Mouse (Mus musculus): ENCODE measurements at regions not wholly inside any gene's neighbourhood (a gene's known extent, or its start where the extent isn't known, plus 50 kb on each side); places are given as distances from the start of the nearest gene placed in this dataset.

DNA sequence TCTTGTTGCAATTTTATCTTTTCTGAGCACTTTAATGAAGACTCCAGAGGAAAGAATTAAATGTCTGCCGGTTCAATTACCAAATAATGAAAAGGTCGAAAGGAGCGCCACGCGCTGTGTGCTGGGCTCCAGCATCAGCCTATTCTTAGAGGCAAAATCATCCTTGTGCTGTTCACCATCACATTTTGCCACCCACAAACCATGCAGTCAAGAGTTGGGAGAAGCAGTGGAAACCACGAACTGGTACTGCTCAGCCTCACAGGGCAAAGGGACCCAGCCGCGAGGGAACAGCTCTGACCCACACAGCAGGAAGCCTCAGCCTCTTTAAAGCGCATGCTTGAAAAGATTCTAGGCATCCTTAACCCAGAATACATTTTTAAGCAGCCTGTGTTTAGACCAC lies 134.0 kb upstream of the Pum3 start:
- DNase-seq (ENCODE audit: low read depth) = no peak

DNA sequence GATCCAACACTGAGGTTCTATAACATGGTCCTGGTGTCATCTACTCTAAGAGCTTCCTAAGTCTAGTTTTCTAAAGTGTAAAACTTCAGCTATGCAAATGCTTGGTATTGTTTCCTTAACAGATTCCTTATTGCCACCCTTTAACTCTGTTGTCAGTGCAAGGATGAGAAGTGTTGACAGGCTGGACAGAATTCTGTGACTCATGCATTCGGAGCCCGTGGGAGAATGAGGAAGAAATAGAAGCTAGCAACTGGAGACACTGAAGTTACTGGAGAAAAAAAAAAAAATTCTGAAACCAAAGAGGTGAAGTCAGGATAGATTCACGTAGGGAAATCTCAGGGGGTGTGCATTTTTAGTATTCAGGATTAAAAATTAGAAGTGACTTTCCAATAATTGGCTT lies 128.6 kb upstream of the Pum3 start:
- peak; percentile 24 for DNase-seq (ENCODE audit: low read depth)

GRCm38 (mm10) chr19:27556697-27557096 lies 127.1 kb upstream of the Pum3 start:
- DNase-seq (ENCODE audit: low read depth) = no peak

DNA sequence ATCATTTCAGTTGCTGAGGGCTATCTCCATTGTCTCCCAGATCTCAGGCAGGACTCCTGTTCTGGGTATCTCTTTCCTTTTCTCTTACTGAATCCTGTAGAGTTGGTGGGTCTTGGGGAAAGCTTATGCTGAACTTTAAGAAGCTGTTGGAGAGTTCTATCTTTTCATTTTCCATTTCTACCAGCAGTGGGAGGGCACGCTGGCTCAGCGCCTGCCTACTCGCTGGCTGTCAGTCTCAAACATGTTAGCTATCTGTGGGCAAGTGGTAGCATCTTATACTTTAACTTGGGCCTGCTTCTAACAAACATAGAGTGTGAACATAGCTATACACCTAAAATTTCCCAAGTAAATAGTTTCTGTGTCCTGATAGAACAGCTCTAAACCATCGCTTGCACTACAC lies 125.2 kb upstream of the Pum3 start:
- no peak for DNase-seq (ENCODE audit: low read depth)

- no peak for DNase-seq (ENCODE audit: low read depth)
These were observed 123.6 kb upstream of the Pum3 start for GRCm38 (mm10) chr19:27553266-27553665.

DNA sequence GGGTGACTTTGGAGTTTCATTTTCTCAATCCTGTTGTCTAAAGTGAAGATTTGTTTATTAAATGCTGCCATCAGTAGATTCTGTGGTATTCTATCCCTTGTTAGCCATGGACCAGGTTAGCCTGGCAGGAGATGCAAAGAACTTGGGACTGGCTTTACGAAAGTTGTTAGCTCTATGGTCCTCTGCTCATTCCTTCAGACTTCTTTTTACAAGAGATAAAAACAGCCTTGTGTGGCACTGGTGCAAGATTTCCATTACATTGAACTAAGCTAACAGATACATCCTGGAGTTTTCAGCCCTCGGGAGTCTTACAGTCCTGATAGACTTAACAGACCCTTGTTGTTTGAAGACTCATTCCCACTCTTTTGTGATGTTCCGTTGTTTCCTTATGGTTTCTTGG lies 108.1 kb upstream of the Pum3 start:
- DNase-seq (ENCODE audit: low read depth) = no peak

- no peak for DNase-seq (ENCODE audit: low read depth)
These were observed 107.4 kb upstream of the Pum3 start for GRCm38 (mm10) chr19:27537066-27537465.

DNA sequence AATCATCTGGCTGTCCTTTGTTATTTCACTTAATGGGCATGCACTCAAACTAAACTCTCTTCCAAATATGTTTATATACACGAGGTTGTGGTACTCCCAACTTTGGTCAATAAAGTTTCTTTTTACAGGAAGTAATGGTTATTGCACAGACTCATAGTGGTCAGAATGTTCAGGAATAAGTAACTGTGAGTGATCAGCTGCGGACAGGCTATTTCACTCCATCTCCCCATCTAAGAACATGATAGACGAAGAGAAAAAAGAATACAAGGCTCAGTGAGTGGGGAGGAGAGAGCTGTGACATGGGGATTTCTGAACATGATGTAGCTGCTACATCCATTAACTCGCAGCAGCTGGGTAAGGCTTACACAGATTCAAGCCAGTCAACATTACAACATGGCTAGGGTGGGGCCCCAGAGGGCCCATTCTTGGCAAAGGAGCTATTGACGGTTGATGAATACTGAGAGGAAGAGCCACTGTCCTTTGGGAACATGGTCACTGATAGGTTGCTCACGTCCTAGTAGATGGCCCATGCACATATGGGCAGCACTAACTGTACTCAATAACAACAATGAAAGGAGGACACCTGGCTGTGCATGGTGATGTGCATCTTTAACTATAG lies 98.4 kb upstream of the Pum3 start:
- no peak for DNase-seq (ENCODE audit: low read depth)

- peak; percentile 24 for DNase-seq (ENCODE audit: low read depth)
These were observed 89.9 kb upstream of the Pum3 start for GRCm38 (mm10) chr19:27519326-27520061.

DNA sequence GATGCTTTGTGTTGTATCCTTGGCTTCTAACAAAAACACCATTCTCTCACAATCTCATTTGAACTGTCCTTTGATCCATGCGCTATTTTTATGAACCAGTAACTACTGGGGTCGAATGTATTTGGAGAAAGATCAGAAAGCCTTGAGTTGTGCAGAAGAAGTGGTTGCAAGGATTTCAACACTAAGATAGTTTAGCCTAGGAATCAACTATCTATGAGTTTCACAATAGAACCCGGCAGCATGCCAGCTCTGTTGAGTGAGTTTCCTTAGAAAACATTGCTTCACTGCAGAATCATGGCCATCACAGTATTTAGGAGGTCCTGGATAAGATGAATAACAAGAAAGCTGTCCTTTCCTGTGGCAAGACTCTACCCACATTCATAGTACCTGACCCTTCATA lies 84.6 kb upstream of the Pum3 start:
- DNase-seq (ENCODE audit: low read depth) = peak; percentile 38

DNA sequence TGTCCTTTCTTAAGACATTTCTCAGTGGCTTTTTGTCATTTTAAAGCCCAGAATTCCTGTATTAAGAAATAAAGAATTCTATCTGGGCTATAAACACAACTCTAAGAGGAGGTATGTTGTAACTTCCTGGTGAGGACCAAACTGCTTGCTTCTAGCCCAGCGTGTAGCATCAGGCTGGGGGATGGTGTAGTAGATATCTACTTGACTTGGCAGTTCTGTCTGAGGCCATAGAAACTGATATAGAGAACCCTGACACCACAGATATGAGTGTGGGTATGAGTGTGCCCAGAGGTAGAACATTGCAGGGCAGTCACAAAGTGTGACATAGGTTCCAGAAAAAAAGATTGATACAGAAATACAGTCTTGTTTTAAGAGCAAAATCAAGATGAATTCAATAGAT lies 83.9 kb upstream of the Pum3 start:
- no peak for DNase-seq (ENCODE audit: low read depth)

DNA sequence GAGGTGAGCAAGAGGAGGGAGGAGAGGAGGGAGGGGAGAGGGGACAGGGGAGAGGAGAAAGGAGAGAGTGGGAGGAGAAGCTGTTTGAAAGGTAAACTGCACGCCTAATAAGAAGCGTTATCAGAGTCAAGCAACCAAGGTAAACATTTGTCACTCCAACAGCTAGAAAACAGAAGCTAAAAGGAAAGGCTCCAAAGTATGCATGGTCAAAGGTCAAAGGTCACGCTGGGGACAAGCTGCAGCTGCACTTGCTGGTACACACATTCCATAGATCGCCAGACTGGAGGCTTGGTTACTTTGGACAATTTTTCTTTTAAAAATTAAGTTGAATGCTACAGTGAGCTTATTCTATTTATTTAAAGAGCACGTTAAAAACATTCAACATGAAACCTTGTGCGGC lies 81.7 kb upstream of the Pum3 start:
- no peak for DNase-seq (ENCODE audit: low read depth)

GRCm38 (mm10) chr19:27509956-27510639 lies 80.5 kb upstream of the Pum3 start:
- no peak for DNase-seq (ENCODE audit: low read depth)

DNA sequence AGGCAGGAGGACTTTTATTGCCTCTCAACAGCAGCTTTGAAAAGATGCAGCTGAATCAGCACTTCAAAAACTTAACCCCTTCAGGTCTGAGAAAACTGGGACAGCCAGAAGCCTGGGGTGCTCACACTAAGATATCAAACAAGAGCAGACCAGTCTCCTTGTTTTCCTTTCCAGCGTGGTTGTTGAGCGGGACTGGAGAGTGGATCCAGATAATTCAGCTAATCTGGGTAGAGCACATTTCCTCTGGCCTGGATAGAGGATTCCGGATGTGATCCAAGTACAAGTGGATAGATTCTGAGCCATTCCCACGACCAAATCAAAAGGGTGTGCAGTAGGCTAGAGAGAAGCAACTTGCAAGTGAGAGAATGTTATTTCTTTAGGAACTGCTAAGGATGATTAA lies 68.7 kb upstream of the Pum3 start:
- no peak for DNase-seq (ENCODE audit: low read depth)

DNA sequence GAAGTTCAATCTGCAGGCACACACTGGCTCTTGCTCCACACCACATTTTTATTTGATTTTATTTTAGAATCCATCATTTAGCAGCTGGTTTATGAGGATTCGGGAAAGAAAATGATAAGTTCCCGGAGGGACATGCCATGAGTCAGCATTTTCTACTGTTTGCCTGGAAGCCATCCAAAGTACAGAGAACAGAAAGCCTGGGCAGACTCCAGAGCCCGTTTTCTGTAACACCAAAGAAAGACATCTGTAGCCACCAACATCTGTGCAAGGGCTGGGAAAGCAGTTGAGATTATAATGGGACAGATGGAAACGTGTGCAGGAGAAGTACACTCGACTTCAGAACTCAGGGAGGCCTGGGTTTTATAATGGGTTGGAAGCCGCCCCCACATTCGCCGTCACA lies 62.8 kb upstream of the Pum3 start:
- peak; percentile 28 for DNase-seq (ENCODE audit: low read depth)

GRCm38 (mm10) chr19:27491873-27492272 lies 62.2 kb upstream of the Pum3 start:
- DNase-seq (ENCODE audit: low read depth) = no peak

GRCm38 (mm10) chr19:27489053-27489452 lies 59.4 kb upstream of the Pum3 start:
- peak; percentile 22 for DNase-seq (ENCODE audit: low read depth)
